Mouse (Mus musculus): ENCODE results near the gene D930007J09Rik.

The D930007J09Rik gene

GRCm38 (mm10) chr13:32819926-32820325 is 17.3 kb upstream of the D930007J09Rik start:
- no peak for DNase-seq (ENCODE audit: low spot score)

DNA sequence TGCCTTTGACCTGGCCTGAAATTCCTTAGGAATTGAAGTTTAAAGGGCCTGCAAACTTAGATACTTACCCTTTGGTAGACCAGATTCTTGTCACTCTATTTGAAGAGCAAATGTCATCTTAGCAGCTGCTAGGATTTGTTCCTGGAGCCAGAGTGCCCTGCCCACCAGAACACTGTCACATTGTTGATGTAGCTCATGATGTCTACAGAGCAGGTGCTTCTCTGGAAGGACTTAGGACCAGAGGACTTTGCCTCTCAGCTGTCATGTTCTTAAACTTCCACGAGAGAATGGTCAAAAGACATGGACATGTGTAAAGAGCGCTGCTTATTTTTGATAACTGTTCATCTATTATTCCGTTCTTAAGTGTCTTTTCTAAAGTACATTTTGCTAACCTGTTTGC is 16.6 kb upstream of the D930007J09Rik start:
- no peak for DNase-seq (ENCODE audit: low spot score)

GRCm38 (mm10) chr13:32807624-32808023 is 5.0 kb upstream of the D930007J09Rik start:
- DNase-seq (ENCODE audit: low spot score), result no peak

GRCm38 (mm10) chr13:32806820-32807219 is 4.2 kb upstream of the D930007J09Rik start:
- peak; percentile 67 for DNase-seq (ENCODE audit: low spot score)

- no peak for DNase-seq (ENCODE audit: low spot score)
Measured at GRCm38 (mm10) chr13:32803701-32804345, 1.2 kb upstream of the D930007J09Rik start.

- peak; percentile 93 for DNase-seq (ENCODE audit: low spot score)
Measured at GRCm38 (mm10) chr13:32801693-32802221, 892 bp downstream of the D930007J09Rik start, which contains the start of gene Wrnip1. Gene Wrnip1, plus strand, starts transcription at chr13:32802038.

GRCm38 (mm10) chr13:32800859-32801258 is 1.8 kb downstream of the D930007J09Rik start:
- no peak for DNase-seq (ENCODE audit: low spot score)

DNA sequence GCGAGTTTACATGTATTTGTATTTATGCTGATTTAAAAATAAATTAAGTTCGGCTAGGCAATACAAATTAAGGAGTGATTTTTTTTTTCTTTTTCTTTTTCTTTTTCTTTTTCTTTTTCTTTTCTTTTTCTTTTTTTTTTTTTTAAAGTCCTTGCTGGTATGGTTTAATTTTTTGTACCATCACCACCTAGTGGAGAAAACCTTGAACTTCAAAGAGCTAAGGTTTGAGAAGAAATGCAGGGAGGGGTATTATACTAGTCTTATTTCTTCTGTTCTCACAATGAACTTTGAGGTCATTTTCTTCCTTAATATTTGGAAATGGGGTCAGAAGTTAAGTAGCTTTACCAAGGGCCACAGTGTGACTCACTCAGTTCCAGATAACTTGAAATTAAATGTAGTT is 3.5 kb downstream of the D930007J09Rik start:
- DNase-seq (ENCODE audit: low spot score), result no peak

DNA sequence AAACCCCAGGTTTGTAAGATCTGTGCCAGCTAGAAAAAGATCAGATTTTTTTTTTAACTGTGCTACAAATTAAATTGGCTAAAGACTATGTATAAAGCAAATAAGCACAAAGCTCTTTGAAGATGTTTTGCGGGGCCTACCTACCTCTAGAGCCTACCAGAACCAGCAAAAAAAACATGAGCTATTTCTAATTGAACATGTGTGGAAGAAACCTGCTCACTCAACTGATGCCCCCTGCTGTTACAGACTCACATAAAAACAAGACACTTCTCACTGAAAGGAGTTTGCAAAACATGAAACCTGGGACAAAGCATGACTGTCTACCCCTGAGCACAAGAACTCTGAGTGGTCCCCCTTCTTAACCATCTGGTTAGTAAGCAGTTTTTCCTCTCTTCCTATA is 5.6 kb downstream of the D930007J09Rik start:
- no peak for DNase-seq (ENCODE audit: low spot score)

DNA sequence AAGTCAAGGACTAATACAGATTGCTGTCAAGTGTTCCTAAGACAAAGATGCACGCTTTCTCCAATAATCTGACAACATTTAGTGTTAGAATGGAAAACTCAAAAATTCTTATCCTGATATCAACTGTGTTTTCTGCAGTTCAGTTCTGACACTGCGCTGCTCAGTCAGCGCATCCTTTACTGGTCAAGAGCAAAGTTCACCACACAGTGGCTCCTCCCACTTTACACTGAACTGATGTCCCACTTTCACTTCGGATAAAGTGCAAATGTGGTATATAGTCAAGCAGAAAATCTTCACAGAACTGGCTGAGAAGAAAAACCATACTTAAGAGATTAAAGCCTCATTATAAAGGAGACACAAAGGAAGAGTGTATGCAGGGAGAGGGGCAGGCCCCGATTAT is 7.5 kb downstream of the D930007J09Rik start:
- DNase-seq (ENCODE audit: low spot score), result no peak

DNA sequence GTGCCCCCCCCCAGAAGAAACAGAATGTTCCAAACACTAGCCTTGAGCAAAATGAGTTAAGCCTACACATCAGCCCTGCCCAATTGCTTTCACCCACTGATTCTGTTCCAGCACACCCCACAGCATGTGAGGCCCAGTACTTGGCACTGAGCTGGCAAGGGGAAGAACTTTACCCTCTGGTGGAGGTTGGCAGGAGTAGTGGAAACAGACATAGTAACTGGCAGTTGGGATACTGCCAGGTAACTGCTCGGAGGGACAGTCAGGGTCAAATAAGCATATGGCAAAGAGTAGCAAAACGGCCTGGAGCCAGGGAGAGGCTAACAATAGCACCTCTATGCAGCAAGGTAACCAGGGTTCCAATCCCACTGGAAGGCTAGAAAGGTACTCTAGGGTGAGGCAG is 8.0 kb downstream of the D930007J09Rik start:
- DNase-seq (ENCODE audit: low spot score), result no peak

GRCm38 (mm10) chr13:32789781-32790180 is 12.9 kb downstream of the D930007J09Rik start:
- DNase-seq (ENCODE audit: low spot score), result no peak

DNA sequence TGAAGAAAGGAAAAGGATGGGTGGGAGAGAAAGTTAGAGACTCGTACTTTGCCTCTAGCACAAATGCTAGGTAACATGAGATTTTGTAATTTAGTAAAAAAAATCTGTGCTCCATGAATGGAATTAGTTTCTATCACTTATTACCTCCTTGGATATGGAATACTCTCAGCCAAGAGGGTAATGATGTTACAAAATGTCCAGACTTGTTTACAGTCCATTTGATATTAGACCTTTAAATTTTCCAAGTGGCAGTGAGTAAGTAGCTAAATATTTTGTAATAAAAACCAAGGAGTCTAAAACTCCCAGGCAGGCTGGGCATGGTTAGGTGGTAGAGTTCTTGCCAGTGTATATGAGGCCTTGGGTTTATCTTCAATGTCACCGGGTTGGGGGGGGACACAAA is 15.1 kb downstream of the D930007J09Rik start:
- DNase-seq (ENCODE audit: low spot score), result no peak

DNA sequence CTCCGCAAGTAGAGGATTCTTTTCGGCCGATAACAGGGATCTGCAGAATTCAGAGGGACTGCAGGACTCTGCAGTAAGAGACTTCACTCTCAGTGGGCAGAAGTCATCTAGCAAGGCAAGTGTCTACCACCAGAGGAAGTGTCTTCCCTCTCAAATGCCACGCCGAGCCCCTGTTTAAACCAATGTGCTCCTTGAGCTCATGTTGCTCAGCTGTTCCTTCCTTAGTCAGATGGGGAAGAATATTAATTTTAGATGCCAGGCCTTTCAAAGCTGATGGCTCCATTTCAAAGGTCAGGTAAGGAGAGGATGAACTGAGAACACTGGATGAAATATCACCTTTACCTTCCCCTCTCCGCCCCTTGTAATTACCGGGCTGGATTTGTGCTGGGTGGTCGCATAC is 18.8 kb downstream of the D930007J09Rik start, which contains the start of gene Mylk4:
Gene Mylk4, minus strand, starts transcription at position 139 of the 400 bp plus-strand sequence.
- DNase-seq (ENCODE audit: low spot score), result no peak

DNA sequence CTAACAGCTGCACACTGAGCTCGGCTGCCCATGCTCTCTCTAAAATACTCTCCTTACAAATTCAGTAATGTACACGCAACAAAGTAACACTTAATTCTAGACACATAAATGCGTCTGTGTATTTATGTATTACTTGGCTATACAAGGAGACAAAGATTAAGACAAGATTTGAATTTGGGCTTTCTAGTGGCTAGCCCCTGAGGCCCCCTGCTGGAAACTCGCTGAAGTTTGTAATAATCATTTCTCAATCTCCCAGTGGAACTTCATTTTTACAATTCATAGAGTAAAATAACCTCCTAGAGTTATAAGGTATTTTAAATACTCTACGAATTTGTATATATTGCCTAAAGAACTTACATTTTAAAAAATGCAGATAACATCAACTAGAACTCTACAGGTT is 19.6 kb downstream of the D930007J09Rik start:
- no peak for DNase-seq (ENCODE audit: low spot score)

DNA sequence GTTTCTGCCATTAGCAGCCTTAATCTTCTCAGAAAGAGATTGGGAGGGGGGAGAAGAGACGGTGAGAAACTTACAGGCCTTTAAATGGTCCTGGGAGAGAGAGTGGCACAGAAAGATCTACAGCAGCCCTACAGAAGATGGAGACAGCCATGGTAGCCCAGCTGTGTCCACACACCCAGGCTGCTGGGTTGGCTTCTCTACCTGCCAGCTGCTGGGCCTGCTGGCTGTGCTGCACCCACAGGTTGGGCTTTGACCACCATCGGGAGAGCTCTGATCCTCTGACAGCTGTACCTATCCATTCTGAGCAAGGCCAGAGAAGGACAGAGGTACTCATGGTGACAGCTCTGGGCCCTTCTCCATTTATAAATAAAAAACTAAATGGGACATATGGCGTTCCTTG is 23.8 kb downstream of the D930007J09Rik start:
- DNase-seq (ENCODE audit: low spot score), result no peak

GRCm38 (mm10) chr13:32776350-32776749 is 26.3 kb downstream of the D930007J09Rik start:
- DNase-seq (ENCODE audit: low spot score), result no peak

DNA sequence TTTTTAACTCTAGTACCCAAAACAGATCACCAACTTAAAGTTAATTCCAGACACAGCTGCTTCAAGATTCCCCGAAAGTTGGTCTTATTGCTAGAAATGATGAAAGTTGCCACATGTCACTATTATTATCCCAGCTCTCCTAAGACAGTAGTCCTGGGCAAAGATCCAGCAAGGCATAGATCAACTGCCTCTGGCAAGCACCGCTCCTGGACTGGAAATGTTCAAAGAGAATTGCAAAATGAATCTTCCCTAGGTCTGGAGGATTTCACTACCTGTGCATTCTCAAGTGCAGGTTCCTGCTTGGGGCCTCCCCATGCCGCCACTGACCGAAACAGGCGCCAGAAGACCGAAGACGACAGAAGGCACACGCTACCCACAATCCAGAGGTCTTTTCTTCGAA is 26.8 kb downstream of the D930007J09Rik start:
- no peak for DNase-seq (ENCODE audit: low spot score)

DNA sequence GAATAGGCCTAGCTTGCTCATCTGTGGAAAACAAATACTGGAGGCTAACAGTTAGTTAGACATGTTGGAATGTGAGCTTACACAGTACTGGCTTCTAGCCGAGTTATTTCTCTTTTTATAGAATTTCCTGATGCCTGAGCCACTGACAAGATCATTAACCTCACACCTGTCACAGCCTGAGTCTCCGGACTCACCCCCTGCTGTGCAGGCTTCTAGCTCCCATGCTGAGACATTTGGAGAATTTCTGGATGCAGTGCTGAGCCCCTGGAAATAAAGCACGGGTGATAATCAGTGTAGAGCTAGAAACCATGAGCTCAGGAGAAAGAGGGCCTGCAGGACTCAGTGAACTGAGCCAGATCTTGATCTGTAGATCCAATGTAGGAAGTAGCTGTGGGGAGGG is 32.7 kb downstream of the D930007J09Rik start:
- no peak for DNase-seq (ENCODE audit: low spot score)

- peak; percentile 48 for DNase-seq (ENCODE audit: low spot score)
Measured at GRCm38 (mm10) chr13:32768104-32768503, 34.5 kb downstream of the D930007J09Rik start.

GRCm38 (mm10) chr13:32764448-32764847 is 38.2 kb downstream of the D930007J09Rik start:
- no peak for DNase-seq (ENCODE audit: low spot score)

- DNase-seq (ENCODE audit: low spot score), result no peak
Measured at GRCm38 (mm10) chr13:32763141-32763540, 39.5 kb downstream of the D930007J09Rik start.

- DNase-seq (ENCODE audit: low spot score), result no peak
Measured at GRCm38 (mm10) chr13:32760795-32761194, 41.9 kb downstream of the D930007J09Rik start.

DNA sequence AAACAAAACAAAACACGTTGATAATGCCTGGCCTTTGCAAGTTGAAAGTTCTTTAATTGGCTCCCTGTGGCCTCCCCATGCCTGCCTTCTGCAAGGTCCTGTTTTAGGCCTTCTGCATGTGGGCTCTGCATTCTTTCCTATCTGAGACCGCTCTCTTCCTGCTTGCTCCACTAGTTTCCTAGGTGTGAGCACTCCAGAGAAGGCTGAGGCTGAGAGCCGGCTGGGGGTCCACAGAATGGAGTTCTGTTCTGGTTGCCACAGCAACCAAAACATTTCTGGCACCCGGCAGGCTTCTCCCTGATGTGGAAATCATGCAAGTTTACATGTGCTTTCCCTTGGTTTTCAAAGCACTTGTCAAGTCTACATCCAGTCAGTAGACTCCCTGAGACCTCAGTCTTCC is 43.6 kb downstream of the D930007J09Rik start:
- no peak for DNase-seq (ENCODE audit: low spot score)

All from testis, postnatal 10 days (tissue).